Mouse (Mus musculus): ENCODE measurements around the gene Jdp2.

The Jdp2 gene

DNA sequence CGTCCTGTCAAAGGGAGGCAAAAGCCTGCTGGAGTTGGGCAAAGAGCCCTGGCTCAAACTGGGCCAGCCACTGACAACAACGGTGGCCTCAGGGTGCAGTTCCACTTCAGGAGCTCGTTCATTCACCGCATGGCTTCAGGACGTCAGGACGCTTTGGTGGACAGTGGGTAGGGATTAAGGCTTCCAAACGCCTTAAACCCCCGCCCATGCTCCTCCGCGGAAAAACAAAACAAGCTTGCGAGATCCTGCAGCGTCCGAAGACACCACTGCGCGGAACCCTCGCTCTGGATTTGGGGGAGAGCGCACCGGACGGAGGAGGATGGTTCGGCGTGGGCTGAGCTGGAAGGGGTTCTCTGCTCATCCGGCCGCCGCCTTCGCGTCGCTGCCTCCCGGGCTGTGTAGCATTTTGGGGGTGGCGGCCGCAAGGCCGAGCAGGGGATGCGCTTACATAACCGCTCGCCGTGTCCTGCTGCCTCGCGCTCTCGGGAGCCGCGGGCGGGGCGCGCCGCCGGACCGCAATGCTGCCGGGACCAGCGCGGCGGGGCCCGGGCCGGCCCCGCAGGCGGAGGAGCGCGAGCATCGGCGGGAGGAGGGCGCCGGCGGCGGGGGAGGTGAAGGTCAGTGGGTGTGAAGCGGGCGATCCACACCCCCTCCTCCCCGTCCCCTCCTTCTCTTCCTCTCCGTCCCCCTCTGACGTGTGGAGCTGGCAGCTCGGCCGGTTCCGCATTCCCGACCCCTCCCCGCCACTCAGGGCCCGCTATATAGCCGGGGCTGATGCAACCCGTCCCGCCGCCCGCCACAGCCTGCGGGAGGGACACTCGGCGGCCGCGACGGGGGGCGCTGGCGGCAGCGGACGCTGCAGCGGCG lies at the start of gene Jdp2:
Gene Jdp2, plus strand, starts transcription at position 417 of the 867 bp plus-strand sequence.
- peak; percentile 91 for DNase-seq (ENCODE audit: low read depth, low spot score)

DNA sequence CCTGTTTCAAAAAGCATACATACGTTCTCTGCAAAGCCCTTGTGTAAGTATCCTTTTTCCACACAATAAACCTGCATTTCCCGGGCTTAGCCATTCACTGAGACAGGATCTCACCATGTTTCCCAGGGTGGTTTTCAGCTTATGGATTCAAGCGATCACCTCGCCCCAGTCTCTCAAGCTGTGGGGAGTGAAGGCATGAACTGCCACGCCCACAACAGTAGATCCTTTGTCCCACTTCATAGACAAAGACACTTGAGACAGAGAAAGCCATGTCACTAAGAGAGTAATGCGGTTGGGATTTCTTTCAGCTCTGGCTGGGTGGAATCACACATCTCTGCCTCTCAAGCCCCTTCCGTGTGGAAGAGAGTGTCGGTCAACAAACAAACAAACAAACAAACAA lies 49.2 kb upstream of the Jdp2 start:
- no peak for DNase-seq (ENCODE audit: low read depth, low spot score)

DNA sequence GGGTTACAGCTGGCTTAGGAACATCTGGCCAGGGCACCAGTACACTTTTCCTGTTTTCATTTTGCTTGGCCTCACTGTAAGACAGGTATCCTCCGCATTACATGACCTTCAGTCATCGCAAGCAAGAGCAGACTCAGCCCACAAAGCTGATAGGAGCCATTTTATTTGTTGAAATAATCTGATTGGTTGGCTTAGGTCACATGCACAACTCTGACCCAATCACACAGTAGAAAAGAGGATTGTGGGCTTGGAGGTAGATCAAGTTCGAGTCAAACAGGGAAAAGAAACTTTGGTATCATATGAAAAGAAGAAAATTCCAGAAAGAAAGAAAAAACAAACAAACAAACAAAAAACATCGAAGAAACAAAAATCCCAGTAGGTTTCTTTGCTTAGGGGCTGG lies 48.4 kb upstream of the Jdp2 start:
- DNase-seq (ENCODE audit: low read depth, low spot score), result no peak

- DNase-seq (ENCODE audit: low read depth, low spot score), result no peak
Observed at GRCm38 (mm10) chr12:85559299-85559698, 39.5 kb upstream of the Jdp2 start.

DNA sequence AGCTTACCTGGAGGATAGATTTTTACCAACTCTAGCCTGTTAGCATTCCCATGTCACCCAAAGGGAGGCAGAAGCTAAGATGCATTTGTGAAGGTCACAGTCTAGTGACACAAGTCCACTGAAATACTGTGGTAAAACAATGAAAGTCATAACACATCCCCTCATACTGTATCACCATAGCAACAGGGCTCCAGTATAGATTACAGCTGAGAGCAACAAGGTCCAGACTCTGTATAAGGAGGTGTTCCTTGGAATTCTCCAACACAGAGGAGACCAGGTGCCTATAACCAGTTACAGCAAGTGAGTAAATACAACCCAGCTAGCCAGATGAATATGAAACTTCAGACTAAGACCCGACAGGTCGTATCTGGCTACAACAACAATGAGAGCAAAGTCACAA lies 33.4 kb upstream of the Jdp2 start:
- DNase-seq (ENCODE audit: low read depth, low spot score), result no peak

- DNase-seq (ENCODE audit: low read depth, low spot score), result no peak
Observed at GRCm38 (mm10) chr12:85568298-85568697, 30.5 kb upstream of the Jdp2 start.

- DNase-seq (ENCODE audit: low read depth, low spot score), result no peak
Observed at GRCm38 (mm10) chr12:85569393-85570157, 29.3 kb upstream of the Jdp2 start.

DNA sequence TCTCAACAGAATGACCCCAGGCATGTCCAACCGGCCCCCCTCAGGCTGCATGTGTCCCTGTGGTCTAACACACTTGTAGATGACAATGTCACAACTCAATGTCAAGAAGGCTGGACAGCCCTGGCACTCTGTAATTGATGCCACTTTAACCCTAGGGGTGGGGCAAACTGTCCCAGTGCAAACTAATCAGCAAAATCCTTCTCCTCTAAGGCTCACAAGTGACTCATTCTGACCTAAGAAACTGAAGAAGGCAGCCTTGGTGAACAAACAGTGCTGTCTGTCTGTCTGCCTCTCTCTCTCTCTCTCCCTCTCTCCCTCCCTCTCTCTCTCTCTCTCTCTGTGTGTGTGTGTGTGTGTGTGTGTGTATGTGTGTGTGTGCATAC lies 28.7 kb upstream of the Jdp2 start:
- DNase-seq (ENCODE audit: low read depth, low spot score), result no peak

DNA sequence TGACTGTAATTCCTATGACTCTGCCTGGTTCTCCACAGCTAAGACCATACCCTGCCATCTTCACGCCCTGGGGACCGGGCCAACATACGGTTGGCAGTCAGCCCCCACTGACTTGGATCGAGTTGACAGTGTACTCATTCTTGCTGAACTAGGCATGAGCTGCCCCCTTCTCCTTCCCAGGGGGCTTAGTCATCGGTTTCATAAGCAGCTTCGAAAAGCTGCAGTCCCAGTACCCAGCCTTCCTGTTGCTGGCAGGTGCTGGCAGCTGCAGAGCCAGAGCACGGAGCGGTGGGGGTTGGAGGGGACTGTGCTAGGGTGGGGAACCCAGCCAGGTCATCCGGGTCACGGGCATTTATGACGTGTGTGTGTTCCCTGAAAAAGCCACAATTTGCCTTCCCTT lies 27.5 kb upstream of the Jdp2 start:
- peak; percentile 83 for DNase-seq (ENCODE audit: low read depth, low spot score)

DNA sequence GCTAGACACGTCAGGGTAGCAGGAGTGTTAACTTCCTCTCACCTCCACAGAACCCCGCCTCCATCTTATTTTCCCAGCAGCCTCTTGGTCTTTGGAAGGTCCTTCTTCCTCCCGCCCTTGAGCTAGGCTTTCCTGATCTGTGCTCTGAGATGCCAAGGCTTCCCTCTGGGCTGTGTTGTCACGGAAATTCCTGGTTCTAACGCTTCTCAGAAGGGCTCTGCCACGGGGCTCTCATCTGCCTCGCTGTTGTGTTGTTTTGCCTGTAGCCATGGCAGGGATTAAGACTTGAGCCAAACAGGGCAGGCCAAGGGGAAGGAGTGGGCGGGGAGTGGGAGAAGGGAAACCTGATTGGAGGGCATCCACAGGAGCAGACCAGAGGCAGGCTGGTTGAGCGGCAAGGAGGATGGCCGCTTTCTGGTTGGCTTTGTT lies 26.8 kb upstream of the Jdp2 start:
- peak; percentile 89 for DNase-seq (ENCODE audit: low read depth, low spot score)

DNA sequence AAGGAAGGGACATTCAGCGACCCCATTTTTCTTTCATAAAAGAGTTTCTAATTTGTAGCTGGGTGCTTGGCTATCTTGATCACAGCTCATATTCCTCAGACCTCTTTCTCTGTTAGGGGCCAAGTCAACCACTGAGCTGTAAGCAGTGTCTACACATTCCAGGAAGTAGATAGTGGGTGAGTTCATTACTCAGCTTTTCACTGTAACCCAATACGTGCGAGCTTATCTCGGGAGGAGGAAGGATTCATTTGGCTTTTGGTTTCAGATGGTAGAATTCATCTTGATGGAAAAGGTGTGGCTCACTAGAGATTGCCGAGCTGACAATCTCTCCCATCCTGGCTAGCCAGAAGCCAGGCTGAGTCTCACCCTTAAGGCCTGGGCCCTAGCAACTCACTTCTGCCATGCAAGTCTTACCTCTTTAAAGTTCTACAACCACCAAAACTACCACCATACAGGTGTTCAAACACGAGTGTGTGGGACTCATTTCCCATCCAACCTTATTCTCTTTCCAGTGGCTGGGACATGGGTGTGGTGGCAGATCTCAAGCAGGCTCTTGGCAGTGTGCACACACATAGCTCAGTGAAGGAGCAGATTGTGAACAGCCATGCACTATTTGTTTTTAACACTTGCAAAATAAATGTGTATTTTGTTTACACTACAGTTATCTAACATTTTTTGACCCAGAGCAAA lies 23.9 kb upstream of the Jdp2 start:
- DNase-seq (ENCODE audit: low read depth, low spot score), result no peak

GRCm38 (mm10) chr12:85575496-85575840 lies 23.4 kb upstream of the Jdp2 start:
- DNase-seq (ENCODE audit: low read depth, low spot score), result peak; percentile 45

- no peak for DNase-seq (ENCODE audit: low read depth, low spot score)
Observed at GRCm38 (mm10) chr12:85581261-85582066, 17.4 kb upstream of the Jdp2 start.

GRCm38 (mm10) chr12:85582067-85582316 lies 16.8 kb upstream of the Jdp2 start:
- DNase-seq (ENCODE audit: low read depth, low spot score), result no peak

GRCm38 (mm10) chr12:85585761-85586258 lies 13.0 kb upstream of the Jdp2 start:
- DNase-seq (ENCODE audit: low read depth, low spot score), result no peak

DNA sequence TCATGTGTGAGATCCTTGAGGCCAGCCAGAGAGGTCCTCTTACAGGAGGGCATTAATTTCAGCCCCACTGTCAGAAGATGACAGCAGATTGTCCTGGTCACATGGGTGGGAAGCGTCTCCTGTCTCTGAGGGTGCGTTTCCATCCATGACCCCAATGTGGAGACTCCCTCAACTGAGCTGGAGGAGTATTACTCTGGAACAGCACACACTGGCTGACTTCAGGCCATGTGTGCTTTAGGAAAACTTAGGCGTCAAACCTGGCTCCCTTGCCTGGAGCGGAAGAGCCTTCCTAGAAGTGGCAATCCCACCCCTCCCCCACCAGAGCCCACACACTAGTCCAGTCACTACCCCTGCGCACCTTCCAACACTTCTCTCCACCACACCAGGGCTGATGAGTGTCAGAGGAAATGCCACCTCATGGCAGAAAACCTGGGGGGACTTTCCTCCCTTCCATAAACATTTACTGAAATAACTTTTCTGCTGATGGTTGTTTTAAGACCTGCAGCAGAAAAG lies 8.9 kb upstream of the Jdp2 start:
- DNase-seq (ENCODE audit: low read depth, low spot score), result no peak

DNA sequence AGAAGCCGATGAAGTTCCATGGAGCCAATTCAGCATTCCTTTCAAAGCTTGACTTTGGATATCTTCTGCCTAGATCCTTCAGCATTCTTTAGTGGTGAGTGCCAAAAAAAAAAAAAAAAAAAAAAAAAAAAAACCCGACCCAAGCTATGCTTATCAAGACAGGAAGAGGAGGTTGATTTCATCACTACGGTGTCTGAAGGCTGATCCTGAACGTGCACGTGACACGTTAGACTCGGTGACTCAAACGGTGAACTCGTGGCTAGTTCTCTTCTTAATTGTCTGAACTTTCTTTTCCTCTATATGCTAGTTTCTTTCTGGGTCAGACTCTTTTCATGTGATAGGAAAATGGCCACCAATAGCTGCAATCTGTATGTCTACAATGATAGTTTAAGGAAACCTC lies 5.9 kb upstream of the Jdp2 start:
- no peak for DNase-seq (ENCODE audit: low read depth, low spot score)

- DNase-seq (ENCODE audit: low read depth, low spot score), result no peak
Observed at GRCm38 (mm10) chr12:85594390-85594789, 4.4 kb upstream of the Jdp2 start.

- DNase-seq (ENCODE audit: low read depth, low spot score), result no peak
Observed at GRCm38 (mm10) chr12:85598053-85598452, 774 bp upstream of the Jdp2 start.

DNA sequence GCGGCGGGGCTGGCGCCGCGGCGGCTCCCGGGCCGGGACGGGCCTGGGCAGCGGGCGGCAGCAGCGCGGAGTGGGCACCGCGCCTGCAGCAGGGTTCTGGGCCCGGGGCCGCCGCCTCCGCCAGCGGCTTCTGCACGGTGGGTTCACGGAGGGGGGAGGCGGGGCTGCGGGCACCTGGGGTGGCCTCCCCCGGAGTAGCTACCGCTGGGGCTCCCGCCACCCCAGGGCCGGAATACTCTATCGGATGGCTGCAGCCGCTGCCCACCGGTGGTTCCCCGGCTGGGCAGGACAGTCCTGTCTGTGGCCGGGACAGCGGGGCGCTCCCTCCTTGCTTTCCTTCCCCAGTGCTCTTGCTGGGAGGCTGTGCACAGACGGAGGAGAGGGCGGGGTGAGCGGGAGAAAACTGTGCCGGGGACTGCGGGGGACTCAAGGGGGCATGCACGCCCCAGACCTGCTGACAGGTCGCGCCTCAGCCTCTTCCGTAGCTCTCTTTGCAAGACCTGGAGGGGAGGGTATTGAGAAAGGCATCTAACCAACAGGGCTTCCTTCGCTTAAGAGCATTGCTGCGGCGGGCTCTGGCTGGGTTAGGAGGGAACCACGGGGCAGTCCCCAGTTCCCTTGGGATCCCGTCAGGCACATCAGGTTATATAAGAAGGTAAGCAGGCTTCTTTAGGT lies 788 bp downstream of the Jdp2 start:
- DNase-seq (ENCODE audit: low read depth, low spot score), result peak; percentile 46

DNA sequence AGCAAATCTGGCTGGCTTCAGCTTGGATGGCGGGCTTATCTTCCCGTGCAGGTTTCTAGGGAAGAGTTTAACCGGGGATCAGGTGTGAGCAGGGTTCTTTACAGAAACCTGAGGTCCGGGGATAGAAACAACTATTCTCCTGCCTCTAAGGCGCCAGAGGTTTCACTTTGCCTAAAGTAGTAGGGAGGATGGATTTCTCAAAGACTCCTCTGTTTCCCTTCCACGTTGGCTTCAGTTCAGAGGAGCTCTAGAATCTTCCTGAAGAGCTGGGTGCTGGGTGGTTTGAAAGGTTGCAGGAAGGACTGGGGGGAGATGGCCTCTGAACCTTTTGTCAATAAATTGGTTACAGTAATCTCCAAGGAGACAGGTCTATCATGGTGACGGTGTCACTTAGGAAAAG lies 1.8 kb downstream of the Jdp2 start:
- no peak for DNase-seq (ENCODE audit: low read depth, low spot score)
